Mouse (Mus musculus) ES-CJ7 (cell line): ENCODE data around the gene Ptpn9.

ENCODE experiments used
- DNase-seq: peaks from one replicate; pipeline ENCODE4 v3.0.0; 2011; ENCODE audit warnings: low read depth, low spot score

Gene Ptpn9

DNA sequence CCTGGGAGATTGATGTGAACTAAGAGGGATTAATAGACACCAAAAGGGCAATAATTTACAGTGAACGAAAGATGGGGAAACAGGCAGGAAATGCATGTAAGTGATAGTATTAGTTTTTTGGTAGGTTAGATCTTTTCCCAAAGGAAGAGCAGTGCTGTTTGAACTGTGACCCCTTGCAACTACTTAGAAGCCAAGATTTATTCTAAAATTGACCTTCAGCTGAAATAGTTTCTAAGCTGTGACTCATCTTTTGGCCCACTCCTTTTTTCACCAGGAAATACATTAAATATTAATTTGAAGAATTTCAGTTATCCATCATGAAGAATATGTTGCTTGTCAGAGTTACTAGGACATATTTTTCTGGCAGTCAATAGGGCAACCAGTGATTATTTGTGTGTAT is 19.0 kb downstream of the Ptpn9 start:
- no peak for DNase-seq

DNA sequence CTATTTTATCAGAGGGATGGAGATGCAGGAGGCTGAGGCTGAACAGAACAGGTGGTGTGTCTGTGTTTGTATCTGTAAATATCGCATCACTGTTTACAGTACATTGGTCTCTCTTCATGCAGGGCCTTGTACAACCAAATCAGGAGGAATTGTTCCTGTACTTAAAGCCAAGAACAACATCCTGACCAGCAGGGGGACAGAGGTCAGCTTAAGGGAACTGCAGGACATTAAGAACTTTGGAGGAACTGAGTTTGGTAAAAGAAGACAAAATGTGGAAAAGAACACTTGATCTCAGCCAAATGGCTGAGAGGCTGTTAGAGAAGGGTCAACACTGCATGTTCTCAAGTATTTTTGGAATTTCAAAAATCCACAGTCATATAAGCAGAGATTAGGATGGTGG is 20.0 kb downstream of the Ptpn9 start:
- DNase-seq: no peak

DNA sequence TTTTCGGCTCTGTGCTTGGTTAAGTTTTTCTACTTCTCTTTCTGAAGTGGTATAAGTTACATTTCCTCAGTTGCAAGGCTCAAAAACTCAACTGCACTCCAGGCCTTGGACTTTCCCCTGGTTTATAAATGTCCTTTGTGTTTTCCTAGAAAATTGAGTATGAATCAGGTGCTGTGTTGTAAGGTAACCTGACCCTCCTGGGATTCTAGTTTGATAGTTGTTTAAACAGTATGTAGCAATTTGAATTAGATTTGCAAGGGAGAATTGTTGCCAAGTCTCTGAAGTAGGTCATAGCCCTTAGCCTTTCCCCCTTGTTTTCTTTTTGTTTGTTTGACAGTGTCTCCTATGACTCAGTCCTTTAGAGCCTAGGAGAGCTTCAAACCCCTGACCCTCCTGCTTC is 22.9 kb downstream of the Ptpn9 start:
- DNase-seq: no peak

DNA sequence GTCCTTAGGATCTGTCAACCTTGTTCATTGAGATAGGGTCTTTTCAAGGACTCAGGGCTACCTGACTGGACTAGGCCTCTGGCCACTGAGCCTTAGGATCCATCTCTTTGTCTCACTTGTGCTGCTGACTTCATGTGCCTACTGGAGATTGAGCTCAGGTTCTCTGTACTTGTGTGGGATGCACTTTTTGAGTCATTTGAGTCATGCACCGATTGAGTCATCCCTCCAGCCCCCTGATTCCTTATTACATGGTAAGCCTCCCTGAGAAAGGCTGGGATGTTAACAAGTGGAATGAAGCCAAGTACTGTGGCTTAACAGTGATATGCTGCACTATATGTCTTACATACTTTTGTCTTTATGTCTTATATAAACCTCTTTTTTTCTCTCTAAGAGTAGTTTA is 37.0 kb downstream of the Ptpn9 start:
- DNase-seq: no peak

DNA sequence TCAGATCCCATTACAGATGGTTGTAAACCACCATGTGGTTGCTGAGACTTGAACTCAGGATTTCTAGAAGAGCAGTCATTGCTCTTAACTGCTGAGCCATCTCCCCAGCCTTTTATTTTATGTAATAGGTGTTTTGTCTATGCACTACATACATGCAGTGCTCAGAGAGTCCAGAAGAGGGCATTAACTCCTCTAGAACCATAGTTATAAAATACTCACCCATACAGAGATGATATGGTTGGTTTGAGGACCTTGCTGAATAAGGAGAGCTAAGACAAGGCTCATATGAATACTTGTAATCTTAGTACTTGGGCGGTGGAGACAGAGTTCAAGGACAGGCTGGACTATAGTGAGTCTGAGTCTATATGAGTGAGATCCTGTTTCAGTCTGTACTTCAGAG is 61.5 kb downstream of the Ptpn9 start:
- DNase-seq: peak; percentile 23

DNA sequence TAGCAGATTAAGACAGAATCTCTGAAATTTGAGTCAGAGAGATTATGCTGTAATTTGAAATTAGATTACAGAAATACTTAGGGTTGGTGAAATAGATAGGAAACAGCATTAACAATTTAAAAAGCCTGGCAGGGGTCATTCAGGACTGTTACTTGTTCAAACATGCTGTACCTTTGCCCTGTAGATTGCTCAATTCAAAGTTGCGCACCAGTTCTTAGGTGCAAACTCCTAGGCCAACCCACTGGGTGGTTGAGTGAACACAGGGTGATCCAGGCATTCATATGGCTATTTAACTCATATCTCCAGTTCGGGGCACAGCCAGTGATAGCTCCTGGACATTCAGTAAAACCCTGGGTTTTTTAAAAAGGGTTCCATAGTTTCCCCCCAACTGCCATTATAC is 69.4 kb downstream of the Ptpn9 start:
- no peak for DNase-seq

DNA sequence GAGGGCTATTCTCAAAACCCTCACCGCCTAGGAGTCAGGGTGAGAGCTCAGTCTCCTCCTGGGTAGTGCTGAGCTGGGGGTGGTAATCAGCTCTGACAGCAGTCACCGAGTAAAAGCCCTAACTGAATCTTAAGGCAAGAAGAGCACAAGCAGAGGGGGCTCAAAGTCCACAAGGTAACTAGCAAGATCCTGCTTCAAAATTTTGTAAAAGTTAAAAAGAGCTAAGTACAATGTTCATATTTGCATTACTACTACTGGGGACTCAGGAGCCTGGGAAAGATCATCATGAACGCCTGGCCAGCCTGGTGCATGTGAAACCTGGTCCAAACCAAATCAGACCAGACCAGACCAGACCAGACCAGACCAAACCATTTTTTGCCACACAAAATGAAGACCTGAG is 73.5 kb downstream of the Ptpn9 start:
- DNase-seq: peak; percentile 42

DNA sequence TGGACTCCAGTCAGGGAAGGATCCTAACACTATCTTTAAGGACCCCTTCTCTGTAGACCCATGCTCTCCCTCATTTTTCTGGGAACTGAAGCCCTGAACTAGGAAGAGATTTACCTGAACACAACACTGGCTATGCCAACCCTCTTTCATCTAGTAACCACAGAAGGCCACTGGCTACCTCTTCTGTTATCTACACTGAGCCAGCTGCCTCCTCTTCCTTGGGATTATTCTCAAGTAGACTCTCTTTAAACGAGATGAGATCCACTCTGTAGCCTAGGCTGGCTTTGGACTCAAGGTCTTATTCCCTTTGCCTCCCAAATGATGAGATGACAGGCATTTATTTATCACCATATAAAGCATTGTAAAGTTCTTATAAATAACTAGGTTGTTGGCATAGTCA is 75.5 kb downstream of the Ptpn9 start:
- no peak for DNase-seq

DNA sequence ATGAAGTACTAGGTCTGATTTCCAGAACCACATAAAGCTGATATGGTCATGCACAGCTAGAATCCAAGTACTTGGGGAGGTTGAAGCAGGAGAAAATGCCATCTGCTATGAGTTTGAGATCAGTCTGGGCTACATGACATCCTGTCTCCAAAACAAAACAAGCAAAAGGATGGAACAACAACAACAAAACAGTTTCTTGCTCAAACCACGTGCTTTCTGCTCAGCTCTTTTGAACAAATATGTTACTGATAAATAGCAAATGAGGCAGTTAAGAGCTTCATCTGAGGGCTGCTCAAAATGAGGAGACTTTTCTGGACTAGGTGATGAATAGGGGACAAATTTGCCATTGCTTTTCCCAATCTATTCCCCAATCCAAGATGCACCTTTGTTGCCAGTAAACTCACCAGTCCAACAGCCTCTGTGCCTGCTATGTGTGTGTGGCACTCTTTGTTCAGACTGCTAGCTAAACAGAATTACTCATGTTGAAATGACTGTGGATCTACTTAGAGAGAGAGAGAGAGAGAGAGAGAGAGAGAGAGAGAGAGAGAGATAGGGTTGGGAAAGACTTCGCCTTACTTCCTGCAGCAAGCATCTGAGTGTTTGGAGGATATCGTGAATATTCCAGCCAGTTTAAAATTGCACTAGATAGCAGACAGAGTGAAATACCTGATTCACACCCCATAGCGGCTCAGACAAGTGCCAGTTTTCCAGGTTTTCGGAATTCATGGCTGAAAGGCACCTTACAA is 76.2 kb downstream of the Ptpn9 start:
- no peak for DNase-seq

DNA sequence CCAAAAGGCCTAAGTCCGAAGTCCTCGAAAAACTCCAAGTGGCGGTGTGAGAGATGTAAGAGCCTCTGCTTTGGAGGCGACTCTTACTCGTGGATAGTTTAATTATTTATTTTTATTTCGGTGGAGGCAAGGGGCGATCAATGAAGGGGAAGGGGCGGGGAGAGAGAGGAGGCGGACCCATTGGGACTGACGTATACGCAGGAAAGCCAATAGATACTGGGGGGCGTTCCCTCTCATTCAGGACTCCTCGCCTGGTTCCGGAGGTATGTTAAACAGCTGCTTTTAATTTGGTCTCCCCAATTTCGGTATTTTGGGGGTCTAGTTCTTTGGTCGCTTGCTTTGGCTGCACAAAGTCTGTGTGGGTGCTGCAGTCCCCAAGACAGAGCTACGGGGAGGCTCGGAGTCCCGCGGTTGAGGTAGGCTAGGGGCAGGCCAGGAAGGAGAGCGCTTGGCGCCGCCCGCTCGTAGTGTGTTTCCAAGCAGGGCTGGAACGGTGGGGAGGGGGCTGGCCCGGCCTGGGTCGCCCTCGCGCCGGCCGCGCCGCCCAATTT is 77.2 kb downstream of the Ptpn9 start, which contains the start of gene Sin3a:
TSS of gene Sin3a (plus strand) at position 240 of the 551 bp plus-strand sequence.
- peak; percentile 81 for DNase-seq

DNA sequence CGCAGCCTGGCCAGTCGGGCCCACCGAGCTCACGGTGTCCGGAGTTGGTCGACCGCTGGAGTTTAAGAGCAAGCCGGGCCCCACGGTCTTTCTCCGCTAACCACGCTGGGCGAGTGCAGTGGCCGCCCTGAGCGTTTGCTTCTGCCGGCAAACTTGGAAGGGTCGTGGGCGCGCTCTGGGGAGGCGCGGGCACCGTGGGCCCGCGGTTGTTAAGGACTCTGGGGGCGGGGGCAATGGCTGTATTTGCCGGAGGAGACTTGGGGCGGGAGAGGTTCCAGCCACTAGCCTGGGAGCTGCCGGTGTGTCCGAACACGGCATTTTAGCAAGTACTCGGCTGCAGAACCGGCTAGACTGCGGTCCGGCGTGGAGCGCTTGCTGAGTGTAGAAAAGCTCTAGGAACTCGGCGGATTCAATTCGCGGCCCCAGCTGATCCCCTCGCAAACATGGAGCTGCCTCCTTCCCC is 77.8 kb downstream of the Ptpn9 start:
- no peak for DNase-seq

DNA sequence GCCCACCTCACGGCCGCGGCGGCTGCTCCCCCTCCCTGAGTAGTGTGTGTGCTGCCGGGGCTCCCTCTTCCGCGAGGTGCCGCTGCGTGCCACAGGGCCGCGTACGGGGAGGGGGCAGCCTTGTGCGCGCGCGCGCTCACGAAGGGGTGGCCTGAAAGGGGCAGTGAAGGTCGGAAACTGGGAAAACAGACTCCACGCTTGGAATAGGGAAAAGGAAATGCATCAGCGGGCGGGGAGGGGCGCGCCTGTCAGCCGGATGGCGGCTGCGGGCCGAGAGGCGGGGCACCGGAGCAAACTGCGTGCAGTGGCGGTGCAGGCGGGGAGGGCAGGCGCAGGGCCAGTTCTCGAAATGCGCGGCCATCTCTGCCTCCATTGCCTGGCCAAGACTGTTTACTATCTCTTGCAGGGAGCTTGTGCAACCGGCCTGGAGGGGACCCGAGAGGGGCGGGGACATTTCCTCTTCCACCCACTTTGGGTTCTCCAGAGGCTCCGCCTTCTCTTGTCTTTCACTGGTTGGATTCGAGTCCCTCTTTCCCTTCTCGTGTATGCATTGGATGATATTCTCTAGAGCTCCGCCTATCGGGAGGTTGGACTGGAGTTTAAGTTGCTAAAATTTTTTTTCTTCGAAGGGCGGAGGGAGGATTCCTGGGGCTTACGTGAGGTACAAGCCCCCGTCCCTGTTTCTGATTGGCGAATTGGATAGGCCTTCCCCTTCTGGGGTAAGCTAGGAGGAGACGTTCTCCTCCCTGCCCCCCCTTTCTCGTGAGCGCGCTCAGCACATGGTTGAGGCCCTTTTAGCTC is 78.5 kb downstream of the Ptpn9 start:
- DNase-seq: peak; percentile 100

DNA sequence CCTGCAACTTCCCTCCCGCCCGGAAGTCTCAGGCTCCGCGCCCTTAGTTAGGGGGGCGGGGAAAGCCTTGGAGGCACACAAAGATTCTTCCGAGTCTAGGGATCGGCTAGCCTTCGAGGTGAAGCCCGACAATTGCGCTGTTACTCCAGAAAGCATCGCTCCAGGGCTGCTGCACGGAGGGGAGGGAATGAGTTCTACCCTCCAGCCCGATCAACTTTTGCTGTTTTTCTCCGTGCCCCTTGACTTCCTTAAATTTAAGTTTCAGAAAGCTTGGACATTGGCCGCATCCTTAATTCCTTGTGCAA is 79.0 kb downstream of the Ptpn9 start:
- no peak for DNase-seq

DNA sequence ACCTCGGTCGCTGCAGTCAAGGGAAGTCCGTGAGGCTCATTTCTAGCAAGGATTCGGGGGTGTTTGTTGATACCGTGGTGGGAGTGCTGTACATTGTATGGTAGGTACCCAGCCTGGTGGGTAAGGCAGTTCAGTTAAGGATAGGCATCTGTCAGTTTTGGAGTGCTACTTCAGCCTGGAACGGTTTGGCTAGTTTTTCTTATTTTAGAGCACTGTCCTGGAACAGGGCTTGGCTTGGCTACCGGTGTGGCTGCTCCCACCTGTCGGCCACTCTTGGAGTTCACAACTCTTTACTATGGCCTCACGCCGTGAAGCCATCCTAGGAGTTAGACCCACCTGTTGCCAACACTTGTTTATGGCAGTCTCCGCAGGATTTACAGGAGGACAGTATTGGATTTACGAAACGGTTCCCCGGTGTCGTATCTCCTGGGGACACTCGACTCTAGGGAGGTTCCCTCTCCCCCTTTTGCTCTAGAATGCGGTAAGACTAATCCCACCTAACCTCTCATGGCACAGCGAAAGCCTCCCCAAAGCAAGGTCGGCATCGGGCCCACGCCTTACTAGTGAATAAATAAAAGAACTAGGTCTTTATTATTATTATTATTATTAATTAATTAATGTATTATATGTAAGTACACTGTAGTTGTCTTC is 79.6 kb downstream of the Ptpn9 start:
- peak; percentile 57 for DNase-seq

DNA sequence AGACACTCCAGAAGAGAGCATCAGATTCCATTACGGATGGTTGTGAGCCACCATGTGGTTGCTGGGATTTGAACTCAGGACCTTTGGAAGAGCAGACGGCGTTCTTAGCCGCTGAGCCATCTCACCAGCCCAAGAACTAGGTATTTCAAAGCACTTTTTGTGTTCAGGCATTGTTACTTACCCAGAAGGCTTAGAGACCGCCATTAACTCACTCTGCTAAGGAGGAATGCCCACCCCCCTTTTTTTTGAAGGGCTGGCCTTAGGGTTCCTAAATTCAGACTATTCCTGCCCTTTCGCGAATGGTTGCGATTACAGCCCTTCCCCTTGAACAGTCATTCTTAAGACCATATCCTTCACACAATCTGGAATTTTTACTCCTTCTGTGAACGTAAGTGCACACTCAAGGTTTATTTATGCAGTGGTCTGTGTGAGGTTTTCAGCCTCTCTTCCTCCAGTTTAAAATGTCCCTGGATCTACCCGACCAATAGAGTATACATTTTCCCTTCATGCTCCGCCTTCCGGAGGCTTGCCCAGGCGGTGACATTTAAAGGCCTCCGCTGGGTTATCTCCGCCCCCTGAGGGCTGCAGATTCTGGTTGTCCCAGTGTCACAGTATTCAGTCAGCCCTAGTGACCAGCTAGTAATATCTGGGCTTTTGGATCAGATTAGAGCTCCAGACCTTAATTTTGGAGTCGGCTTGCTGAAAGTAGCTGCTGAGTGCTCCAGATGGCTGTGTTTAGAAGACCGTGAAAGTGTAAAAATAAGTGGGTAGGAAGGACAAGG is 80.3 kb downstream of the Ptpn9 start:
- DNase-seq: peak; percentile 75

DNA sequence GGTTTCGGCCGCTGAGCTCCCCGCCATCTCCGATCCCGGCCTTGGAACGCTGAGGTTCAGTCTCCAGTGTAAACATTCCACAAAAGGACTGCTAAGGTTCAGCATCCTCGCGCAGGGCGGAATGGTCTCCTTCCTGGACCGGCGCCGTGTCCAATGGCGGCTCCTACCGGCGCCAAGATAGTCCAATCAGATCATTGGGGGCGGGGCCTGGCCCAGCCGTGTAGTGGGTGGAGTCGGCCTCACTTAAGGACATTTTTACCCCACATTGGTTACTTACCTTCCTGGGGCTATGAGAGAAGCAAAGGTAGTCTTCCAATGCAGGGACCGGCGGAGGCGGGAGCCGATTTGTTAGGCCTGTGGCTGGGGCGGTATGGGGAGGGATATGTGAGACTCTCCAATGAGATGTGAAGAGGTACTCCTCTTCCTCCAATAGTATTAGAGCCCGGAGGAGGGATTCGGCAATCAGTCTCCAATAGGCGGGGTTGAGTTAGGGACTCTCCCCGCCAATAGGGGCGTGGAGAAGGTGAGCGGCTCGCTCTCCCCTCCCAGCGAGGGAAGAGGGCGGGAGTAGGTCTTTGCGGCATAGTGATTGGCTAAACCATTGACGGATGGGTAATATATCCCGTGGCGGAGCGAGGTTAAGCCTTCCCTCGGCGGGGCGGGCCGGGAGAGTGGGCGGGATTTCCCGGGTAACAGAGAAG is 81.1 kb downstream of the Ptpn9 start:
- DNase-seq: peak; percentile 99

DNA sequence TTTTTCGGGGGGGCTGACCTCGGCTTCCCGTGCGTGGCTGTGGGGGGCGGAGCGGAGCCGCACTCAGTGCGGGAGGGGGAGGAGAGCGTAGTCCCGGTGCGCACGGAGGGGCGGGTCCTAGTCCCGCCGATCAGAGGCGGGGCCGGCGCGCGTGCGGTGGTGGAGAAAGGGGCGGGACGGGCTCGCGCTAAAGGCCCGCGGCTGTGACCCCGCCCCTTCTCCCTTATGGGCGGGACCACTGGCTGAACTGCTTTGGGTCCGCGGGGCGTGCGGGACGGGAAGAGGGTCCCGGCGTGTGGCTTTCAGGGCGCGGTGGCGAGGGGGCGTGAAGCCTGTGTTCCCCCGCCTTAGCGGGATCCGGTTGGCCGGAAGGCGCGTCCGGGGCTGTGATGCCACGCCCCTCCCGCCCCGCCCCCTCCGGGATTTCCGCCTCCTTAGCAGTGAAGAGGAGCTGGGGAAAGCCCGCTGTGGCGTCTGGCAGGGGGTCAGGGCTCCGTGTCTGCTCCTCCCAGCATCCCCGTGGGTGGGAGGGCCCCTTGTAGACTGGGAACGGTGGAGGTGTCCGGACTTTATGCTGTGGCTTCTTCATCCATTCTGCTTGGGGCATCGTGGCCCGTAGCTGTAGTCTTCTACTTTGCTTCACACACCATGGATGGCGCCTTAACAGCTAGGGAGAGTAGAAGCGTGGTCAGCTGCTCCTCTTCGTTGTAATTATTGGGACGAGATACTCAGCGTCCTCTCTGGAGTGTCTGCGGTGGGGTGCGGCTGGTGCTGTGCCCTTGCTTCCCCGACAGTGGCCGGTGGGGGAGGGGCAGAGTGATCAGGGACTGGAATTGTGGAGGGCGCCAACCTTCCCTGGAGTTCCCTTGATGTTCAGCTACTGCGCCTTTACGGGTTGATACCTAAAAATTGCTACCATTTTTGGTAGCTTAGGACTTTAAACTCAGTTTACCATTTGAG is 82.3 kb downstream of the Ptpn9 start:
- peak; percentile 93 for DNase-seq

DNA sequence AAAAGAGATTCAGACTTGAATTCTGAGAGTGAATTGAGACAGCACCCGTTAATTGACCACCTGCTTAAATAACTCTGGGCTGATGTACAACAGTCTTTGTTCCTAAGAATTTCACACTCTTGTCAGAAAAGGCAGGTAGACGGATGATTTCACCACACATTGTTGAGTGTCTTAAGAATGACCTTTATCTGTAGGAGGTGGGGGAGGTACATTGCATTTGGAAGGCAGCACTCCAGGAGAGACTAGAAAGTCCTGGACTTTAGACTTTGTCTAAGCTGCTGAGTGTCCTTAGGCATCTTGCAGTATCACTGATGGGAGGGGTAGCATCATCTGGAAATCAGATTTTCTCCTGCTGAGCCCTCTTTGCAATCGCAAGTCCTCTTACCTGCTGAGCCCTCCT is 87.5 kb downstream of the Ptpn9 start:
- DNase-seq: no peak
